Mouse (Mus musculus) myocyte (in vitro differentiated cells): ENCODE measurements around the gene Rab33b. TPM values are rescaled to one million over a fixed set of nuclear protein-coding genes. Genes with fewer than 3 reads are reported as not detected.
A peak's percentile ranks its signal among the peaks of the same experiment; 100 is the strongest.

Source experiments
- H3K27me3 ChIP-seq: one replicate; pipeline ENCODE4 v1.6.1; 2011; ENCODE audit not compliant: control insufficient read depth, insufficient read depth, insufficient read length
- H3K36me3 ChIP-seq: one replicate; pipeline ENCODE4 v1.6.1; 2011; ENCODE audit not compliant: control insufficient read depth, insufficient read depth
- H3K4me2 ChIP-seq: one replicate; pipeline ENCODE4 v1.6.1; 2011; ENCODE audit warnings: low read depth, control low read depth
- H3K4me3 ChIP-seq: one replicate; pipeline ENCODE4 v1.5.1; 2011; ENCODE audit warnings: mild to moderate bottlenecking, control low read depth, moderate library complexity
- H3K79me2 ChIP-seq: one replicate; pipeline ENCODE4 v1.6.1; 2011; ENCODE audit not compliant: control insufficient read depth, insufficient read depth
- H3ac ChIP-seq: one replicate; pipeline ENCODE4 v1.6.1; 2011; ENCODE audit not compliant: control insufficient read depth, insufficient read length
- CEBPB ChIP-seq: IDR thresholded peaks from 2 replicates; pipeline ENCODE4 v1.6.1; 2011; ENCODE audit warnings: mild to moderate bottlenecking, moderate library complexity; ENCODE audit not compliant: poor library complexity, insufficient read depth, severe bottlenecking
- E2F4 ChIP-seq: IDR thresholded peaks from one replicate; pipeline ENCODE4 v1.6.1; 2011; ENCODE audit warnings: mild to moderate bottlenecking, control low read depth, moderate library complexity; ENCODE audit not compliant: insufficient read depth
- MAX ChIP-seq: IDR thresholded peaks from one replicate; pipeline ENCODE4 v1.6.1; 2011; ENCODE audit warnings: low read depth, mild to moderate bottlenecking, control low read depth
- MYOD1 ChIP-seq, 3 experiments: IDR thresholded peaks; one replicate each; pipeline ENCODE4 v1.6.1; 2011; ENCODE audit warnings: control low read depth in 2 of 3, low read depth in 2 of 3, mild to moderate bottlenecking in 2 of 3, moderate library complexity in 1 of 3; ENCODE audit not compliant: insufficient read length in 2 of 3, control insufficient read depth in 1 of 3
- MYOG ChIP-seq, 3 experiments: IDR thresholded peaks; one replicate each; pipeline ENCODE4 v1.6.1; 2011; ENCODE audit warnings: control low read depth in 2 of 3, low read depth in 2 of 3, mild to moderate bottlenecking in 2 of 3; ENCODE audit not compliant: insufficient read length in 2 of 3, control insufficient read depth in 1 of 3, insufficient read depth in 1 of 3
- POLR2A ChIP-seq: IDR thresholded peaks from one replicate; pipeline ENCODE4 v1.6.1; 2011; ENCODE audit warnings: low read depth, mild to moderate bottlenecking, control low read depth, moderate library complexity; ENCODE audit not compliant: insufficient read length
- POLR2AphosphoS2 ChIP-seq: IDR thresholded peaks from one replicate; pipeline ENCODE4 v1.6.1; 2011; ENCODE audit warnings: low read depth, control low read depth; ENCODE audit not compliant: insufficient read length
- REST ChIP-seq: IDR thresholded peaks from one replicate; pipeline ENCODE4 v1.6.1; 2011; ENCODE audit warnings: mild to moderate bottlenecking, control low read depth, moderate library complexity; ENCODE audit not compliant: insufficient read depth, insufficient read length
- SRF ChIP-seq: IDR thresholded peaks from one replicate; pipeline ENCODE4 v1.6.1; 2011; ENCODE audit warnings: low read depth; ENCODE audit not compliant: control insufficient read depth, insufficient read length
- TCF12 ChIP-seq: IDR thresholded peaks from one replicate; pipeline ENCODE4 v1.6.1; 2011; ENCODE audit warnings: mild to moderate bottlenecking, control low read depth; ENCODE audit not compliant: poor library complexity, insufficient read depth, severe bottlenecking
- TCF3 ChIP-seq: IDR thresholded peaks from one replicate; pipeline ENCODE4 v1.6.1; 2011; ENCODE audit warnings: low read depth, control low read depth; ENCODE audit not compliant: insufficient read length
- USF1 ChIP-seq: IDR thresholded peaks from one replicate; pipeline ENCODE4 v1.6.1; 2011; ENCODE audit warnings: low read depth, mild to moderate bottlenecking, control low read depth, moderate library complexity
- polyA plus RNA-seq: library from polyadenylated mRNA; unstranded; fragments of >200 nt; fragmentation: generic; extraction: Trizol; gene quantifications from one replicate; pipeline ENCODE4 v1.2.1, GENCODE M21; 2012; ENCODE audit warnings: missing spikeins

Rab33b gene
- polyA plus RNA-seq, 1 experiment = 8.0 TPM

DNA sequence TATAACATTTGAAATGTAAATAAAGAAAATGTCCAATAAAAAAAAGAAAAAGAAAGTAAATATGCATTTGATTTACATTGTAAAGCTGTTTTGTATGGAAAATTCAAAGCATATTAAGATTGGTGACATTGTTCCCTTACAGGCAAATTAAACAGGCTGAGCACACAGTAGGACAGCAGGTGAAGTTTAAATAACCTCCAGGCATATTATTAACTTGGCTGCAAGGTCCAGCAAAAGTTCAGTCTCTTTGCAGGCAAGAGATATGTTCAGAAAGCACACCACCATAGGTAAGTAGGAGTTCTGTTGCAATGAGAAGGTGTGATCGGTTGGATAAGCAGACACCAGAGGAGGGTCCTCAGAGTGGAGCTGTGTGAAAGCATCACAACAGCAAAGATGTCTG, 14.3 kb downstream of the Rab33b start:
- Histone ChIP-seq H3K79me2 (no peaks in the 10 kb centered on the region), H3K4me3 (no peak overlapping the region), H3K4me2 (no peak overlapping the region), H3K27me3 (no peaks in the 10 kb centered on the region), H3K36me3 (peaks cover 7% of the 10 kb centered on the region), H3ac (no peak overlapping the region)
- no peak for TF ChIP-seq MYOD1 (IDR thresholded peaks at IDR 0.05; ENCODE audit: control insufficient read depth in 1 of 3, insufficient read length in 2 of 3, low read depth in 2 of 3)
- no peak for TF ChIP-seq POLR2A
- TF ChIP-seq MAX = no peak
- no peak for TF ChIP-seq MYOG (IDR thresholded peaks at IDR 0.05; ENCODE audit: control insufficient read depth in 1 of 3, insufficient read depth in 1 of 3, insufficient read length in 2 of 3, low read depth in 2 of 3)
- no peak for TF ChIP-seq TCF12
- no peak for TF ChIP-seq POLR2AphosphoS2

DNA sequence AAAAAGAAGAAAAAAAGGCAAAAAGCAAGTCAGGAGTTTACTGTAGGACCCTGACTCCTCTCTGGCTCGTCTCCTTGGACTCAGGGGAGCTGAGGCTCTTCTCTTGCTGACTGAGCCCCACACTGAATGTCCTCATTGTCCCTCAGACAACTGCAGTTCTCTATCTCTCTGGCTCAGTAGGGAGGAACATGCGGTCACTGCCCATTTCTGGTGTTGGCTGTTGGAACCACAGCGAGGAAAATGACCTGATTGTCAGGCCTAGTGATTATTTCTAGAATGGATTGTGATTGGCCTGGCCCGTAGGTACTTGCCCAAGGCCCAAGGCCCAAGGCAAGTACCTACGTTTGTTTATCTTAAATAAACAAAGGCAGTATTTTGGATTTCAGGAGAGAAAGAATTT, 14.9 kb downstream of the Rab33b start:
- H3ac ChIP-seq = no peak overlapping the region
- H3K4me3 ChIP-seq = no peak overlapping the region
- TF ChIP-seq MYOG (IDR thresholded peaks at IDR 0.05; ENCODE audit: control insufficient read depth in 1 of 3, insufficient read depth in 1 of 3, insufficient read length in 2 of 3, low read depth in 2 of 3) (no peak), POLR2A (no peak), SRF (no peak), MYOD1 (IDR thresholded peaks at IDR 0.05; ENCODE audit: control insufficient read depth in 1 of 3, insufficient read length in 2 of 3, low read depth in 2 of 3) (no peak), CEBPB (no peak), REST (no peak), TCF12 (no peak), MAX (no peak), POLR2AphosphoS2 (no peak), E2F4 (no peak), TCF3 (no peak), USF1 (no peak)
- no peak overlapping the region for H3K4me2 ChIP-seq
- no peaks in the 10 kb centered on the region for H3K79me2 ChIP-seq
- H3K36me3 ChIP-seq = peaks cover 7% of the 10 kb centered on the region
- no peaks in the 10 kb centered on the region for H3K27me3 ChIP-seq

DNA sequence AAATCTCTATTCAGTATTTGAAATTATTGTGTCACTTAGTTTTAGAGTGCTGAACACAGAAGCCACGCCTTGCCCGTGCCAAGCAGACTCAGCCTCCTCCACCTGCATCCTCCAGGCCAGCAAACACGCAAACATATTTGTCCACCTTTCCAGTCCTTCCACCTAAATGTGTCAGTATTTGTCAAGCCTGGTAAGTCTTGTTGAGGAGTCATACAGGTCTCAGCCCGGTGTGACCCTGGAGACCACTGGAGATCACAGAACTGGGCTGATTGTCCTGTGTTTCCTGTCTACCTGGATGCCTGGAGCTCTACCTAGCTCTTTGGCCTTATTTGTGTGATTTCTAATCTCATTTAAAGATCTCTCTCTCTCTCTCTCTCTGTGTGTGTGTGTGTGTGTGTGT, 16.2 kb downstream of the Rab33b start:
- Histone ChIP-seq H3K27me3 (no peaks in the 10 kb centered on the region), H3K36me3 (no peaks in the 10 kb centered on the region), H3K79me2 (no peaks in the 10 kb centered on the region), H3K4me3 (no peak overlapping the region), H3ac (no peak overlapping the region), H3K4me2 (no peak overlapping the region)
- no peak for TF ChIP-seq USF1
- no peak for TF ChIP-seq E2F4
- TF ChIP-seq TCF12 = no peak
- no peak for TF ChIP-seq MYOG (IDR thresholded peaks at IDR 0.05; ENCODE audit: control insufficient read depth in 1 of 3, insufficient read depth in 1 of 3, insufficient read length in 2 of 3, low read depth in 2 of 3)
- TF ChIP-seq SRF = no peak
- TF ChIP-seq MAX = no peak
- TF ChIP-seq MYOD1 (IDR thresholded peaks at IDR 0.05; ENCODE audit: control insufficient read depth in 1 of 3, insufficient read length in 2 of 3, low read depth in 2 of 3) = no peak
- TF ChIP-seq CEBPB = no peak
- no peak for TF ChIP-seq POLR2AphosphoS2
- no peak for TF ChIP-seq REST
- TF ChIP-seq TCF3 = no peak
- TF ChIP-seq POLR2A = no peak

DNA sequence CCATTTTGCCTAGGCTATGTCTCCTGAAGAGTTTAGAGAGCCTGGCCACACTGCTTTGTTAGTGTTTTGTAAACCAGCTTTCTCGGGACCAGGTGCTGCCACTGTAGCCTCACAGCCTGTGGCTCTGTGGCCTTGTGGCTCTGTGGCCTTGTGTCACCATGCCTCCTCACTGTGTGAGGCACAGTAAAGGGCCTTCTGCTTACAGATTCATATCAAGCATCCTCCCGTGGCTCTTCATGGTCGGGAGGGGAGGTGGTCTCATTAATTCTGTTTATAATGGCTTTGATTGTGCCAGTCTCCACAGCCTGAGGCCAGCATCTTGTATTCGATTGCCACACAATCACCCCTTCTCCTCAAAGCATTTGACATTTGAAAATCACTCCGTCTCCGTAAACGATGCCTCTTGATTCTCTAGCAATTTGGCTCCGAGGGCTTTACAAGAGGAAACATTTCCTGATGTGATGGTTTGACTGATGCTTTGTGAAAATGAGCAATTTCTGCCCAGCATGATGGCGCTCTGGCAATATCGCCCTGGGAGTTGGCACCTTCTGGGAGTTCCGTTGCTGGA, 20.7 kb downstream of the Rab33b start:
- H3K79me2 ChIP-seq = no peaks in the 10 kb centered on the region
- no peak overlapping the region for H3K4me2 ChIP-seq
- H3K27me3 ChIP-seq = no peaks in the 10 kb centered on the region
- no peak overlapping the region for H3ac ChIP-seq
- no peak overlapping the region for H3K4me3 ChIP-seq
- H3K36me3 ChIP-seq = no peaks in the 10 kb centered on the region
- no peak for TF ChIP-seq MYOD1 (IDR thresholded peaks at IDR 0.05; ENCODE audit: control insufficient read depth in 1 of 3, insufficient read length in 2 of 3, low read depth in 2 of 3)
- TF ChIP-seq MYOG (IDR thresholded peaks at IDR 0.05; ENCODE audit: control insufficient read depth in 1 of 3, insufficient read depth in 1 of 3, insufficient read length in 2 of 3, low read depth in 2 of 3) = no peak
- no peak for TF ChIP-seq SRF
- no peak for TF ChIP-seq TCF12
- TF ChIP-seq CEBPB = no peak
- no peak for TF ChIP-seq TCF3
- no peak for TF ChIP-seq USF1
- no peak for TF ChIP-seq MAX
- TF ChIP-seq E2F4 = no peak
- no peak for TF ChIP-seq REST
- no peak for TF ChIP-seq POLR2AphosphoS2
- no peak for TF ChIP-seq POLR2A

DNA sequence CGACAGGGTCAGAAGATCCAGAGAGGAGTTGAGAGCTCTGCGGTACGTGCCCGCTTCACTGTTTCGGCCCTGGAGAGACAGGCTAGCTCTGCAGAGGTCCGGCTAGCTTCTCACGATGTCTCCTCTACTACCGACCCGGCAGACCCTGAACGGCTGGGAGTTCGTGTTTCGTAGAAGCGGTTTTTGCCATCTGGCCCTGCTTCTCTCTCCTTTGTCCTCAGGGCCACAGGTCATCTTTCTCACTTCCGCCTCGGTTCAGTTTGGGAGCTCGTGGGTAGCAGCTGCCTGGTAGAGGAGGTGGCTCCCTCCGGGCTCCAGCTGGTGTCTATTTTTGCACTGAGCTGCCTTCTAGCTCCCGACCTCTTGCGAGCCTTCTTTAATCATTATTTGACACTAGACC, 21.7 kb downstream of the Rab33b start:
- TF ChIP-seq TCF12 (no peak), MYOG (IDR thresholded peaks at IDR 0.05; ENCODE audit: control insufficient read depth in 1 of 3, insufficient read depth in 1 of 3, insufficient read length in 2 of 3, low read depth in 2 of 3) (peak; percentile 11 to 82 (median 76)), MYOD1 (IDR thresholded peaks at IDR 0.05; ENCODE audit: control insufficient read depth in 1 of 3, insufficient read length in 2 of 3, low read depth in 2 of 3) (peak in 2 of 3 experiments; percentile 17 to 74)
- no peak overlapping the region for H3K4me3 ChIP-seq
- H3K79me2 ChIP-seq = no peaks in the 10 kb centered on the region
- H3K27me3 ChIP-seq = no peaks in the 10 kb centered on the region
- H3K4me2 ChIP-seq = no peak overlapping the region
- no peaks in the 10 kb centered on the region for H3K36me3 ChIP-seq
- H3ac ChIP-seq = no peak overlapping the region
